Mouse (Mus musculus) lung, adult 18-20 months (tissue): ENCODE measurements around the gene Trim65.
A peak's percentile ranks its signal among the peaks of the same experiment; 100 is the strongest.
"Not testable (repeated sequence)": the region's sequence is repeated elsewhere in the genome, so short reads cannot be mapped to it uniquely, and the experiment has no call there.

Experiments
- DNase-seq, 2 experiments: peaks; one replicate each; pipeline ENCODE4 v3.0.0; 2022; ENCODE audit warnings: mixed read lengths in 2 of 2

Gene Trim65

DNA sequence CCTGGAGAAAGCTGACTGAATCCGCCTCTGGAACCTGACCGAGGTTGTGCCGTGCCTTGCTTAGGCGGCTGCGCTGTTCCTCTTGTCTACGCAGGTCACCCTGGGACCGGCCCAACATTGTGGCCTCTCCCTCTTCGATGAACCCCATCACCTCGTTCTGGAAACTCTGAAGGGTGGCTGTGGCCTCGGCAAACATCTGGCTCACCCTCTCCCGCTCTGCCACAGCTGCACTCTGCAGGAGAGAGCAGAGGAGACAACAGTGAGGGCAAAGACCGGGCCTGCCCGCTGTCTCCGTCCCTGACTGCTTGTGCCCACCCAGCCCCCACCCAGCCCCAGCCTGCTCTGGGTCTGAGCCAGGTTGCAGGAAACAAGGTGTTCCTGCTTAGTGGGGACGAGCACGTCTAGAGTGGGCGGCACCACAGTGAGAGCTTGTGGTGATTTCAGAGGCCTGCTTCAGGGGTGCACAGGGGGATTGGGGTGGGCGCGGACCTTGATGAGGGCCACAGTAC, 23.1 kb downstream of the Trim65 start:
- no peak for DNase-seq

DNA sequence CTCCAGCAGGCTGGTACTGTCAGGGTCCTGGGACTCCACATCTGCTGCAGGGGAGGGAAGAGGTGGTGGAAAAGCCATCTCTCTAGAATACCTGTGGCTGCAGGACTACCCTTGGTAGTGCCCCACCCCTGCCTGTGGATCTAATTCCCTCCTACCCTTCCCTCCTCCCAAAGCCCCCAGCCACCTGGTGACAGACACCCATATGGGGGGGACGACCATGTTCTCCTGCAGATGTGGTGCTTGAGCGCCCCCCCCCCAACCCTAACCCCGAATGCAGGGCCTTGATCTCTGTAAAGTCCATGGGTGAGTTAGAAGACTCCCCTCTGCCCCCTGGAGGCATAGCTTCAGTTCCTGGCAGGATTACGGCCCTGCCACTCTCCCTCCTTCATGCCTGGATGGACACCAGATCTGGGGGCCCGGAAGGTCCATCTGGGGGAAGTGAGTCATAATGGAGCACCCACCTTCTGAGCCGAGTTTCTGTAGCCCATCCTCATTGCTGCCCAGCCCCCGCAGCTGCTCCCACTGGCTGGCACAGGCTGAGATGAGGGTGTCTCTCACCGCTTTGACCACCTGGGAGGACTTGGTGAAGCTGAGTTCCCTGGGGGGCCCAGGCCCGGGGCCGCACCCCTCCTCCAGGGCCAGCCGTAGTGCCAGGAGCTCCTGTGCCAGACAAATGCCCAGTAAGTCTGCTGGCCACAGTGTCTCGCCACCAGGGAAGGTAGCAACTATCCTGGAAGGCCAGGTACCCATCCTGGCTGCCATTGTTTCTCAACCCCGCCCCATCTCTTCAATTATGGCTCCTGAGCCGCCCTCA, 23.8 kb downstream of the Trim65 start:
- DNase-seq, result no peak

DNA sequence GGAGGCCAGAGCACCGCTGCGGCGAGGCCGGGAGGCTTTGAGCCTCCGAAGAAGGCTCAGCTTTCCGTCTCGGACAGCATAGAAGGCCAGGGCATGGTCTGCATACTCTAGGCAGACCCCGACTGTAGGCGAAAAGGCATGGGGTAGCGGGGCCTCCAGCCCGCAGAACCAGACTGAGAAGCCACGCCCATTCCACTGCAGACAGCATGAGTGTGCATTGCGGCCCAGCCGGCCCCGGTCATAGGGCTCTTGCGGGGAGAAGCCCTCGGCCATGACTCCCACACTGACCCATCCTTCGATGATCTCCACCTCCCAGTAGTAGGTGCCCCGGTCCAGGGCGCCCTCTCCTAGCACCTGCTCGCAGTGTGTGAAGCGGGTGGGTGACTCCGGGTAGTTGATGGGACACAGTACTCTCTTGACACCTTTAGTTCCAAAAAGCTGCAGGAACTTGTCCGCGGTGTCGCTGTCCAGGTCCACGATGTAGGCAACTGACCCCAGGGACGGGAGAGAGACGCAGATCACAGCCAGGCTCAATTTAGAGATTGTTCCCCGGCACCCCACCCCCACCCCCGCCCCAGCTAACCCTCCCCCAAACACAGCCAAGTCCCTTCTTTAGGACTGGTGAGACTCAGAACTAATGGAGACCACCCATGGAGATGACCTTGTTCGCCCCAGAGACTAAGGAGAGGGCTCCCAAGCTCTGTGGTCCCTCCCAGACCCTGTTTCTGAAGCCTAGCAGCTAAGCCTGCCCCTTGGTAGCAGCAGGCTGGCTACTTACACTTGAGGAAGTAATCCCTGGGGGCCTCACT, 24.6 kb downstream of the Trim65 start:
- no peak for DNase-seq

DNA sequence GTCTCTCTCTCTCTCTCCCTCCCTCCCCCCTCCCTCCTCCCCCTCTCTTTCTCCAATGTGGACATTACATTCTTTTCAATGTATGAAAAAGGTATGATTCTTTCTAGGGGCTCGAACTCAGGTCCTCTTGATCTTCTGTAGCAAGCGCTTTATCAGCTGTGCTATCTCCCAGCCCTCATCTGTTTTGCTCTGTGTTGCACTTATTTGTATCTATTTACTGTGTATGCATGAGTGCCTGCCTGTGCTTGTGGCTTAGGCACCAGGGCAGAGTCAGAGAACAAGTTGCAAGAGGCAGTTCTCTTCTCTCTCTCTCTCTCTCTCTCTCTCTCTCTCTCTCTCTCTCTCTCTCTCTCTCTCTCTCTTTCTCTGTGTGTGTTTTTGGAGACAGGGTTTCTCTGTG, 25.9 kb downstream of the Trim65 start:
- no peak for DNase-seq

DNA sequence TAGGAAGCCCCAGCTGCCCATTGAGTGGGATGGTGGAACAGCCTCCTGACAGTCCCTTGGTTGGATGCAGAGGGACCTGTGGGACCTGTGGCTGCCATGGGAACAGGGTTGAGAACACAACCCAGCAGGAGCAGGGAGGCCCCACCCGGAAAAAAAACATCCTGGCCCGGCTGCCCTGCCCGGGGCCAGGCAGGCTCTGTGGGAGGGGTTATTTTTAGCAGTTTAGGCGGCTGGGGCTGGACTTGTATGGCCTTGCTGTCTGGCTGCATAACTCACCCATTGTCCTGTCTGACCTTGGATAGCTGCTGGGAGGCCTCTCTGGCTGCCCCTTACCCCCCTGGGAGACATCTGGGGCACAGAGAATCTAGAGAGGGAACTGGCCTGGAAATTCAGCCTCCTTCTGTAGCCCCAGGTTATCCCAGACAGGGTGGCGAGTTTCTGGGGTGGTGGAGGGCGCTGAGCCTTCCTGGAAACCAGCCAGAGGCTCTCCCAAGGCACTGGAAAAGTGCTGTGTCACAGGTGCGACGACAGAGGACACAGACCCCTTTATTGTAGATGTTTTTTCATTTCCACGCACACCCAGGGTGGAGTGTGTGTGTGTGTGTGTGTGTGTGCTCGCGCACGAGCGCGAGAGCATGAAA, 26.8 kb downstream of the Trim65 start:
- peak; percentile 80 to 85 for DNase-seq

DNA sequence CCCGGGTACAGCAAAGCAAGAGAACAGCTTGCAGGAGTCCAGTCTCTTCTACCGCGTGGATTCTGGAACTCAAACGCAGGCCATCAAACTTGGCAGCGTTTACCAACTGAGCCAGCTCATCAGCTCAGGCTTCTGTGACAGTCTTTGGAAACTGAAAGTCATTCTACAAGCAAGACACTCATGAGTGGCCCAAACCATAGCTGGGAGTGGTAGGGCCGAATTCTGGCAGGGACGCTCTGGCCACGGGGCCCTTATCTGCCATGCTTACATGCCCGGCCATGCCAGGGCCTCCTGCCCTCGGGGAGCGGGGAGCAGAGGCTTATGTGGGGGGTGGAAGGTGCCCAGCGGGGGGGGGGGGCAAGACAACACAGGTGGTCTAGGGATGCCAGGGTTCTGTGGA, 27.4 kb downstream of the Trim65 start:
- DNase-seq, result no peak

DNA sequence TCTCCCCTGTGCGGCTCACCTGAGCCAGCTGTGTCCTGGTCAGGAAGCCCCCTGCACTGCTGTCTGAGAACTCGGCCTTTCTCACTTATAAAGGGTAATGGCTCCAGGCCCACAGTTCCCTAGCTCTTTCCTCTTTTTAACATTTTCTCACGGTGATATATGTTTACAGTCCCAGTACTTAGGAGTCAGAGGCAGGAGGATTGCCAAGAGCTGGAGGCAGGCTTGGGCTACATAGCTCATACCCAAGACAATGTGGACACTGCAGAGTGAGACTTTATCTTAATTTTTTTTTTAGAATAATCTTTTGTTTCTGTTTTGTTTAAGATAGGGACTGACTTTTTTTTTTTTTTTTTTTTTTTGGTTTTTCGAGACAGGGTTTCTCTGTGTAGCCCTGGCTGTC, 28.5 kb downstream of the Trim65 start:
- no peak for DNase-seq

DNA sequence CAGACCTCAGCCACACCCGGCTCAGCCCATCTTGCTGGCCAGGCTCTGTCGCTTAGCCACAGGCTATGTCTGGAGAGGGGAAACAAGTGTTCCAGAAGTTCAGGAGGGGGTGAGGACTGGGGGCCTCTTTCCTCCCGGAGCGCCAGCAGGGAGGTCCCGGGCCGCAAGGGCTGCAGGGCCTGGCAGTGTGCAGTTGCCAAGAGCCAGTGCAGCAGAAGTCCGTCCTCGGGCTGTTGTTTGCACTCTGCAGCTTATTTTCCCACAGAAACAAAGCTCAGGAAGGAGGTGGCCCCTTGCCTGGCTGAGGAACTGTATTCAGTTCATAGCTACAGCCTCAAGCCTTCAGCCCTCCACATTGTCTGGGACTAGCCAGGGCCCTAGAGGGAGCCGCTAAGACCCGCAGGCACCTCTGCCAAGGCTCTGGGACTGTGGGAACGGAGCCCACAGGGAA, 29.0 kb downstream of the Trim65 start:
- DNase-seq, result peak; percentile 48 to 57

DNA sequence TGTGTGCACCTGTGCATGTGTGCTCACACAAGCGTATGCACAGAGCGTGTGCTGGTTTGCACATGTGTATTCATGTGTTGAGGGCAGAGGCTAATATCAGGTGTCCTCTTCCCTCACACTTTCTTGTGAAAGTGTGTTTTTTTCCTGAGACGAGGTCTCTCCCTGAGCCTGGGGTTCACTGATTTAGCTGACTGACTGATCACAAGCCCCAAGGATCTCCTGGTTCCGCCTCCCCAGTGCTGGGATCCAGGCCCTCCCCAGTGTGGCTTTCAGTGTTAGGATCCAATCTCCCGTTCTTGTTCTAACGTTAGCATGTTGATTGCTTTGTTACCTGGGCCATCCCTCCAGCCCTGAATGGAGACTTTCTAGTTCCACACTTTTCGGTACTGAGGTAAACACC, 30.1 kb downstream of the Trim65 start:
- no peak for DNase-seq

DNA sequence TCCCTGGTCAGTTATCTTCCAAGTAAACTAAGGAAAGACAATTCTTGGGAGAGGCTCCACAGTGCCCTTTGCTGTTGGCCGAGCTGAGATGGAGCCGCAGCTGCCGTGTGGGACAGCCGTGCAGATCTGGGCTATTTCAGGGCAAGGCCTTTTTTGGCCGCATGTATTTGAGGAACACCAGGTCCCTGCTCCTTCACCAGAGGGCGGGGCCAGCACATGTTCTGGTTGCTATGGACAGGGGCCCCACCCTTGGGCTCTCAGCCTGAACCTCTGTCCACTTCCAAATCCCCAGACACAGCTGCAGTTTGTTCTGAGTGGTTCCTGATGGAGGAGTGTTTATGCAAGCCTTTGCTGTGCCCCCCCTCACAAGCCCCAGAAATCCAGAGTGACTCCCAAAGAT, 30.5 kb downstream of the Trim65 start:
- peak; percentile 83 to 87 for DNase-seq

DNA sequence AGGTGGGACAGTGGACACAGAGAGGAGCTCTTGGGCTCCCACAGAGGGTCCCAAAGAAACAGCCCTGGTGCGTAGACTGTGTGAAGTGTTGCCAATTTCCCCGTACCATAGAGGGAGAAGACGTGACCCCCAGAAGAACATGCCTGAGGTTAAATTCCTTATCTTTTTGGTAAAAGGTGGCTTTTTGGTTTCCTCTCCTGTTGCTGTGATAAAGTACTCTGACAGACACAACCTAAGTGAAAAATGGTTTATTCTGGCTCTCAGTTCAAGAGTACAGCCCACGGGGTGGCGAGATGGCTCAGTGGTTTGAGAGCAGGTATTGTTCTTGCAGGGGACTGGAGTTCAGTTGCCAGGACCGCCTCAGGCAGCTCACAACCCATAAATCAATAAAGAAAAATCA, 31.5 kb downstream of the Trim65 start:
- DNase-seq, result no peak

DNA sequence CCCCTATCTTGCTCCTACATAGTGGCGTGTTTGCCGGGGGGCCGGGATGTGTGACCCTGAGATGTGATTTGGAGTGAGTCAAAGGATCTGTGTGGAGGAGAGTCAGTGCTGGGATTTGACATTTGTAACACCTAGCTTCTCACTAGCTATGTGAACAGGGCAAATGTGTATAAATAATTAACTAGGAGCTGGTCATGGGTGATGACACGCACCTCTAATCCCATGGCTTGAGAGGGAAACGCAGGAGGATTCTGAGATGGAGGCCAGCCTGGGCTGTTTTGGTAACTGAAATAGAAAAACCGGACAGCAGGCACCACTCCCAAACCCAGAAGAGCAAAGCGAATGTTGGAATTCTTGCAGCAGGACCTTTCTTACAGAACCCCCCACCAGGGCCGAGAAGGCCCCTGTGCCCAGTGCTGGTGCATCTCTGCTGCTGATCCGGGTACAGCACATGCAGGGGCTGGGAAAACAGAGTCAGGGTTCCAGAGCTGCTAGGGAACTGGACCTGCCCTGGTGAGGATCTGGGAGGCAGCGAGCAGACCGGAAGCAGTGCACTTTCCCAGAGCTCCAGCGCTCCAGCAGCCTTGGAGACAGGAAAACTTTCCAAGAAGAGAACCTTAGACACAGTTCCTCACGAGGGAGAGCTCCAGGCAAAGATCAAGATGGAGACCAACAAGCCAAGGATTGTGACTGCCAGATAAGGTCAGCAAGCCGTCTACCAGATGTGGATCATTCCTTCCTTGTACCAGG, 32.0 kb downstream of the Trim65 start:
- DNase-seq, result no peak

DNA sequence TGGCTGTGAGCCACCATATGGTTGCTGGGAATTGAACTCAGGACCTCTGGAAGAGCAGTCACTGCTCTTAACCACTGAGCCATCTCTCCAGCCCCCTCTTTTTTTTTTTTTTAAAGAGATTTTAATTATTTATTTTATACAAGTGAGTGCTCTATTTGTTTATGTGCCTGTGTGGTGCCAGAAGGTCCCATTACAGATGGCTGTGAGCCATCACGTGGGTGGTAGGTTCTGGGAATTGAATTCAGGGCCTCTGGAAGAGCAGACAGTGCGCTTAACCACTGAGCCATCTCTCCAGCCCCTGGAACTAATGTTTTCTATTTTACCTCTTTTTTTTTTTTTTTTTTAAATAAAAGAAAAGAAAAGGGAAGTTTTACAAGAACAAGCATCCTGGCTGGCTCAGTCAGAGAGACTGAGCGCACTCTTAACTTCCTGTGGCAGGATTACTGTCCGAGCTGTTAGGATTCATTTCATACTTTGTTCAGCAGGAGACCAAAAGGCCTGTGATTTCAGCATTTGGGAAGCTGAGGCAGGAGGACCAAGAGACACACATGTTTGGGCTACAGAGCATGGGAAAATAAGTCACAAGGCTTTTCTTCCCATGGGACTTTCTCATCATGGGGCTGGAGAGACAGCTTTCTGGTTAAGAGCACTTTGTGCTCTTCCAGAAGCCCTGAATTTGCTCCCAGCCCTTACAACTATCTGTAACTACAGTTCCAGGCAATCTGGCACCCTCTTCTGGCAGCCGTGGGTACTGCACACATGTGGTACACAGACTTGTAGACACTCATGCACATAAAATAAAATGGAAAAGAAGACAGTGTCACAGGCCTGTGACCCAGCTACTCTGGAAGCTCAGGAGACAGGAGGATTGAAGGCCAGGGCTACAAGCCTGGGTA, 34.5 kb downstream of the Trim65 start:
- no peak for DNase-seq

DNA sequence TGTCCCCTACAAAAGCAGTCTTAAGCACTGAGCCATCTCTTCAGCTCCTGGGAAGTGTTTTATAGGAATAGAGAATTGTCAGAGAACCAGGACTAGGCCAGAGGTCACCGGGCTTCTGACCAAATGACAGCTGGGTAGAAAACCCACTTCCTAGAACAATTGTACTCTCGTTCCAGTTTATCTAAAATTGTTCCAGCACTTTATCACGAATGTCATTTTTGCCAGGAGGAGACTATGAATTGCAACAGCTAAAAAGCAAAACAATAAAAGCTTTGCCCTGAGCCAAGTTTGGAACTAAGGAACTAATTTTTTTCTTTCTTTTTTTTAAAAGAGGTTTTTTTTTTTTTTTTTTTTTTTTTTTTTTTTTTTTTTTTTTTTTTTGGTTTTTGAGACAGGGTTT, 35.4 kb downstream of the Trim65 start:
- peak; percentile 69 to 75 for DNase-seq

DNA sequence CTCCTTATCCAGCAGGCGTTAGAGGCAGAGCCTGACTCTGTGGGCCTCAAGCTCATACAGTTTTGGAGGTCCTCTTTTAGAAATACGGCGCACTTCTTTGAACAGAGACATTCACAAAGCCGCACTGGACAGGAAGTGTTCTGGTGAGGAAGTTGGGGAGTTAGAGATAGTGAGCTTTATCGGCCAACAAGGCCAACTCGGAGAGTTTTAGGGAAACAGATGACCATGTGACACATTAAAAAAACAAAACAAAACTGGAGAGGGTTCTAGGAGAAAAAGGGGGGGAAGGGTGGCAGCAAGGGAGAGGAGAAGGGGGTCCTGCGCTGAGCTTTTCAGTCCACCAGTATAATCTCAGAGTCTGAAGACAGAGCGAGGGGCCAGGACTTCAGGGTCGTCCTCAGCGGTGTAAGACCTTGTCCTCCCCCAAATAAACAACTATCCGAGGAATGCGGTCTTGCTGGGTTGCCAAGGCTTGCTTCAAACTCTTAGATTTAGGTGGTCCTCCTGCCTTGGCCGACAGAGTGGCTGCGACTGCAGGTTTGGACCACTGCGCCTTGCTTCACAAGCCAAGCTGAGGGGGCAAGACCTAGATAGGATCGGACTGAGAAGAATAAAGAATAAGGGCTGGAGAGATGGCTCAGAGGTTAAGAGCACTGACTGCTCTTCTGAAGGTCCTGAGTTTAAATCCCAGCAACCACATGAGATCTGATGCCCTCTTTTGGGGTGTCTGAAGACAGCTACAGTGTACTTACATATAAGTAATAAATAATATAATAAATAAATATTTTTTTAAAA, 37.0 kb downstream of the Trim65 start:
- DNase-seq, result no peak

DNA sequence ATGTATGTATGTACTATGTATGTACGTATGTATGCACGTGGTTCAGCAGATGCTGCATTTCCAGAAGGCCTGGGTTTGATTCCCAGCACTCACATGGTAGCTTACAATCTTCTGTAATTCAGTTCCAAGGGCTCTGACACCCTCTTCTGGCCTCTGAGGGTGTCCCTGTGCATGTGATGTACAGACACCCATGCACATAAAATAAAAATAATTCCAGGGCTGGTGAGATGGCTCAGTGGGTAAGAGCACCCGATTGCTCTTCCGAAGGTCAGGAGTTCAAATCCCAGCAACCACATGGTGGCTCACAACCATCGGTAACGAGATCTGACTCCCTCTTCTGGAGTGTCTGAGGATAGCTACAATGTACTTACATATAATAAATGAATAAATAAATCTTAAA, 38.0 kb downstream of the Trim65 start:
- not testable (repeated sequence) for DNase-seq

DNA sequence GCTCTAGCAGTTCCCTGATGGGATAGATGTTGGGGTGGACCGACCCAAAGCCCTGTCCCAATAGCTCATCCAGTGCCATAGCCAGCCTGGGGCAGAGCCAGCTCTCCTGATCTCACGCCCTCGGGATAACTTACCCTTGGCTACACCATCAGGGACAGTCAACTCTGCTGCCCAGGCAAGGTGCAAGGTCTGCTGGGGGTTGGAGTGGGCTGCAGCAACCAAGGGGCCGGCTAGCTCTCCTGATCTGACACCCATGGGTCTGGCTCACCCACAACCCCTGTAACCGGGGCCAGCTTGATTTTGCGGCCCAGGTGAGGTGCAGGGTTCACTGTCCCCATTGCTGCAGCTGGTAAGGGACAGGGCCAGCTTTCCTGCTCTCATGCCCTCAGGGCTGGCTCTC, 39.3 kb downstream of the Trim65 start:
- DNase-seq, result no peak

DNA sequence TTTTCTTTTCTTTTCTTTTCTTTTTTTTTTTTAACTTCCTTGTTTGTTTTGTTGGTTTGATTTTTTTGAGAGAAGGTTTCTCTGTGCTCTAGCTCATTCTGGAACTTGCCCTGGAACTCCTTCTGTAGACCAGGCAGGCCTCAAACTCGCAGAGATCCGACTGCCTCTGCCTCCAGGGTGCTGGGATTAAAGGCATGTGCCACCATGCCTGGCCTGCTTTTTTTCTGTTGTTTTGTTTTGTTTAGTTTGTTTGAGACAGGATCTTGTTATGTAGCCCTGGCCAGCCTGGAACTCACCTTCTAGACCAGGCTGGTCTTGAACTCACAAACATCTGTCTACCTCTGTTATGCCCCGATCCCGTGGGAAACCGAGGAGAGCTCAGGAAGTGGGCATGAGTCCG, 41.4 kb downstream of the Trim65 start:
- no peak for DNase-seq

DNA sequence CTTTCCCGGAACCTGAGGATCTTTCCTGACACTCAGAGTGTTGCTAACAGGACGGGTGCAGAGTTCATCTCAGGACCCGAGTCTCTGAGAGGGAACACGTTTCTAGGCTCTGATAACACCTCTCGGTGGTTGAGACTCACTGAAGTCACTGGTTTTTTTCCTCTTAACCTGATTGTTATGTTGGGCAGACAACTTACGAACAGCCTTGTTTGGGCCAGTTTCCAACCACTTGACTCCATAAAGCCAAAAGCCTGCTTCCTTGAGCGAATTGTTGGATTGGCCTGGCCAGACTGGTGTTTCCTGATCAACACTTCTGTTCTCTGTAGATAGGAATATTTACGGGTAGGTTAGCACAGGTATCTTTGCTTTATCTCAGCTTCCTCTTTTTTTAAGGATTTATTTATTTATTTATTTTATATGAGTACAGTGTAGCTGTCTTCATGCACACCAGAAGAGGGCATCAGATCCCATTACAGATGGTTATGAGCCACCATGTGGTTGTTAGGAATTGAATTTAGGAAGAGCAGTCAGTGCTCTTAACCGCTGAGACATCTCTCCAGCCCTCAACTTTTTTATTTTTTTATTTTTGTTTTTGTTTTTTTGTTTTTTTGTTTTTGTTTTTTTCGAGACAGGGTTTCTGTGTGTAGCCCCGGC, 42.1 kb downstream of the Trim65 start:
- DNase-seq, result peak; percentile 50 to 68

DNA sequence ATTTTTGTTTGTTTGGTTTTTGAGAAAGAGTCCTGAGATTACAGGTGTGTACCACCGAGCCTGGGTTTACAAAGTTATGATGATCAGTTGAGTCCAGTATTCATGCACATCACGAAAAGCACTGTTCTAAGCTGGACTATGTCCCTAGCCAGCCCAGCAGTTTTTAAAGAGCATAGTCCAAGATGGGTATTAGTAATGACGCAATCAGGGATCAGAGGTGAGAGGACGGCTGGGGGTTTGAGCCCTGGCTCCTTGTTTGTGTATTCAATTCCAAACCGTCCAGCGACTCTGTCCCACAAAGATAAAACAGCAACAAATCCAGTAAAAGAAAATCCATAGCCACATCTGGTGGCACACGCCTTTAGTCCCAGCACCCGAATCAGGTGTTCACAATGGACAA, 42.7 kb downstream of the Trim65 start:
- DNase-seq, result no peak
